Mouse (Mus musculus) kidney, adult 9 months (tissue): ENCODE measurements around the gene Bach2.
A peak's percentile ranks its signal among the peaks of the same experiment; 100 is the strongest.

Experiments used
- DNase-seq: peaks from one replicate; pipeline ENCODE4 v3.0.0; 2022

The Bach2 gene

DNA sequence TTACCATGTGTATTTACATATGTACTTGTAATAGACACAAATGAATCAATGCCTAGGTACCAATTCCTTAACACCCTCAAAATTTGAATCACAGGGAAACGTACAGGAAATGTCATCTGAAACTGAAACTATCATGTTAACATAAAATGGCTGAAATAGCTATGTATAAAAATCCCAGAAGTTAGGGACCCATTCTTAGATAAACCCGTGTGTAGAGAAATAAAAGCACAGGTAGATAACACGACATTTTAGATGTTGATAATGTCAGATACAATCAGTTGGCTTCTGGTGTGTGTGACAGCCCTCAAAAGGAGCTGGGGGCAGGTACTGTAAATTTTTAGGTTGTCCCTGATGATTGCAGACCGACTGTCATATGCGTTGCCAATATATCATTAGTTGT, 96.2 kb downstream of the Bach2 start:
- DNase-seq: no peak

DNA sequence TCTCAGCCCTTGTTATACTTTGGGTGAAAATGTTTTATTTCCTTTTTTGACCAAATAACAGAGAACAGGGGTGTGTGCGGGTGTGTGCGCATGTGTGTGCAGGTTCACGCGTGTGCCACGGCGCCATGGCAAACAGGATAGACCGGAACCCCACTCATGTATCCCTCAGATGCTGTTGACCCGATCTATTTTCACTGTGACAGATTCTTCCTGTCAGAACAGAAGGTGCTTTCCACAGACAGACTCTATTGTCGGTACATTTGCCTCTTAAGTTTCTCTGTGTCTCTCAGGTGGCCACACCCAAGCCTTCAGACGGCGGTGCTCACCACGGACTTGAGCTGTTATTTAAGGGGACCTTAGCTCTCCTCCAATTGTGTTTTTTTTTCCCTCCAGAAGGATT, 97.1 kb downstream of the Bach2 start:
- DNase-seq: peak; percentile 24

- DNase-seq: peak; percentile 55
Measured at GRCm38 (mm10) chr4:32336642-32337041, 98.0 kb downstream of the Bach2 start.

GRCm38 (mm10) chr4:32337638-32338037, 99.0 kb downstream of the Bach2 start:
- DNase-seq: peak; percentile 77

DNA sequence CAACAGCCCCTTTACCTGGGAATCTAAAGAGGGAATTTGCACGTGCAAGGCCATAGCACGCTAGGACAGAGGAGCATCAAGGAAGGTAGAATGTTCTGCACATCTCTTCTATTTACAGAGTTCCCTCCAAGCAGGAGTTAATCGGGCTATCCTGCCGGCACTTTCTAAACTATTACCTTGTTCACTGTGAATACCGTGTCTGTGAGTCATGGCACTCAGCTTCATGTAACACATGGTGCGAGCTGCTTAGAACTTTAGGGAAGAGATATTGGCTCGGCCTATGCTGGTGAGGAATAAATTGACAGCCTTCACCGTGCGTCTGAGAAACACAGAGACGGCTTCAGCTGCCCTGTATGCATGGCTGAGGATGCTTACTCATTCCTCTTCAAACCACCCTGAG, 99.8 kb downstream of the Bach2 start:
- DNase-seq: no peak

GRCm38 (mm10) chr4:32340844-32341243, 102.2 kb downstream of the Bach2 start:
- no peak for DNase-seq

- no peak for DNase-seq
Measured at GRCm38 (mm10) chr4:32342269-32342668, 103.7 kb downstream of the Bach2 start.

DNA sequence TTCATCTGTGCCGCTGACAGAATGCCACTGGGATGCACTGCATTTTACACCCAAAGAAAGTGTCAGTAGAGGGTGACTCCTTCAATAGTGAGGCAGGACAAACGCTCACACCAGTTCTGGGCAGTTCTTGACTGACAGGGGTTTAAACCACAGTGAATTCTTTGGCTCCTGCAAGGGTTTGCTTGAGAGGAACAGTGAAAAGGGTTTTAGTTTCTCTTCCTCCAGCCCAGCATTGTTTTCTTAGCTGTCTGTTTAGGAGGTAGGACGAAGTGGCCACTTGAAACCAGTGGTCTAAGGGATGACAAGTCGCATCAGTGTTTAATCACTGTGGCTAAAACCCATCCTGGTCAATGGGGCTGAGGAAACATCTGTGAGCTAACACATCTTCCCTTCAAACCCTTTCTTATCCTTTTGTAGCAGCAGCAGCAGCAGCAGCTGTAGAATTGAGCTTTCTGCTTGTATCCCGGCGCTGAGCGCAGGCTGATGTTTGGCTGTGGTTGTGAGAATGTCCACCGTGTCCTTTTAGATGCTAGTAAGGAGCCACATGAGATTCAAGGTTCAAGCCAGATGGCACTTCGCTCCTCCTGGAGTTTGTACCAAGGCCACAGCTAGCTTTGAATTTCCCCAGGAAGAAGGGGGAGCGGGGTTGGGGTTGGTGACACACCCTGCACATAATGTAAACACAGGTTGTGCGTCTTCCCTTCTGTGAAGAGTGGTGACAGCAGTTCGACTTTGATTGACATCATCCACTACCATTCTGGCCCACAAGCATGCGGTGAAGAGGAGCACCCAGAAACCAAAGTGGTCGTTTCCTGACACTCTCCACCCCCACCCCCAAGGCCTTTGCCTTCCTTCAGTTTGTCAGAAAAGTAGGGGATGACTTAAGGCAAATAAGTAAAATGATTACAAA, 104.9 kb downstream of the Bach2 start:
- DNase-seq: no peak

DNA sequence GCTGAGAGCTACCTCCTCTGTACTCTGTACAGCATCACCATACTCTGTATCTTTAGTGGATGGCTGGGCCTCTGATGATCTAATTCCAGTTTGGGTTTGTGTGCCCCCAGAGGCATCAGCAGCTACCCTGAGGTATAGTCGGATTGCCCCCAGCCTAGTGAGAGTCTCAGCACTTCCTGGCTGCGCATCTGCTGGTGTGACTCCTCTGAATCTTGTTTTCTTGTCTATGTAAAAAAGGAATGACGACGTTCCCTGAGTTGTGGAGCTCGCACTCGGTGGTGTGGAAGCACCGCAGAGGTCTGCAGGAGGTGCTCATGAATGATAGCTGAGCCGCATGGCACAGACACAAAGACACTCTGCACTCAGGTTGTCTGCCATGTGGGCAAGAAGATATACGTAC, 105.7 kb downstream of the Bach2 start:
- DNase-seq: no peak

DNA sequence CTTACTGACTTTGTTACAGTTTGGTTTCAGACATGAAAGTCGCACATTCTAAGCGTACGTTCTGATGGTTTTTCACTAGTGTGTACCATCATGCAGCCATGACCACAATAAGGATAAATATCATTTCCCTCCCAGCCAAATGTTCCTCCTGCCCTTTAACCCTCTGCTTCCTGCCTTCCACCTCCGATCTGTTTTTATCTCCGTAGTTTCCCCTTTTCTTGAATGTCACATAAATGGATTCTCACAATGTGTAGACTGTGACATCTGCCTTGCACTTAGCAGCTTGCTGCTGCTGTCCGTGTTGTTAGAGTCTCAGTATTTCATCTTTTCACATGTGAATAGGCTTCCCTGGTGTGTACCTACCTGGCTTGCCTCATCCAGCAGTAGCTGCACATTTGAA, 108.6 kb downstream of the Bach2 start:
- DNase-seq: no peak

GRCm38 (mm10) chr4:32347711-32348110, 109.1 kb downstream of the Bach2 start:
- DNase-seq: no peak

DNA sequence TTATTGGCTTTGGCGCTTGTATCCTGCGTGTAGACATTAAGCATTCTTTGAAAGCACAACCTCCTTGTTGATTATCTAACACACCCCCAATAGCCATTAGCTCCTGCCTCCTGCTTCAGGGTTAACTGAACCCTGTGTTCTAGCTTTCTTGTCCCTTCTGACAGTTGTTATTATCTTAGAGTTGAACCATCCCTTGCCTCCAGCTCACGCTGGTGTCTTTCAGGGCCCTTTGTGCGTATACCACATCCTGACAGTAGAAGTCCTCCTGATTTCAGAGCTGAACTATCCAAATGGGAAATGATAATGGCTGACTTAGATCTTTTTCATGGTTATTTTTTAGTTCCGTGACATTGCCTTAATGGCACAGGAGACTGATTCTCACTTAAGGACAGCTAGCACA, 110.8 kb downstream of the Bach2 start:
- DNase-seq: no peak

DNA sequence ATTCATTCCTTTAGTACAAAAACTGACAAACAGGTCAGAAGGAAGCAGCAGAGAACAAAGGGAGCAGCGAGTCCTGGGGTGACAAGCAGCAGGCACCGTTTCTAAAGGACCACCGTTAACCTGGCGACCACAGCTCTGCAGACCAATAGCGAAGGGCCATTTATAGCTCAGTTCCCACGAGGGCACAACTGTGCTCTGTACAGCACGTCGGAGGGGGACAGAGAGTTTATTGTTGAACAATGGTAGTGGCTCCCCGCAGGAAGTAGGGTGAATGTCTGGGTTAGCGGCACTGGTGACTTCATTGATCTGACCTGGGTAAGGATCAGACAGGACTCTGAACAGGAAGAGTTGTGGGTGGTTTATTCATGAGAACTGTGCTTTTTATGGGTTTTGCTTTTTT, 112.6 kb downstream of the Bach2 start:
- DNase-seq: no peak

DNA sequence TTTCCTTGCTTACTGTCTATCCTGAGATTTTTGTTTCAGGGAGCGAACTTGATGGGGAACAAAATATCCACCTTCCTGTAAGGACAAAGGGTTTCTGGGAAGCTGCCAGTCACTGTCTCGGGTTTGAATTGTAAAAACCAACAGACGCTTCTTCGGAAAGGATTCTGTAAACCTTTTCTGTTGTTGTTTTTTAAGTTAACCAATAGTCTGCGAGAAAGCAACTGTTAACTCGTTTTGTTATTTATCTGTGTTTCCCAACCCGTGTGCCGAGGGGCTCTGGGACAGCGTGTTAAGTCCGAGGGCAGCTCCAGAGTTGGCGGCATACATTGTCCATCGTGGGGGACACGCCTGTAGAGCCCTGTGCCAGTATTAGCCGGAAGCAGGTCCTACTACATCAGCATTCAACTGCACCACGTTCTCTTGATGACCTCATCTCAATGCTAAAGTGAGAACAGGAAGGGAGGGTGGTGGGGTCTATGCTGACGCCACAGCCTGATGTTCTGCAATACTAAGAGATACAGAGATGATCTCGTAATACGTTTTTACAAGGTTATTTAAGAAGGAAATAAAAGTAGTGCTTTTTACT, 113.2 kb downstream of the Bach2 start:
- no peak for DNase-seq

- DNase-seq: no peak
Measured at GRCm38 (mm10) chr4:32352442-32352841, 113.8 kb downstream of the Bach2 start.

- DNase-seq: no peak
Measured at GRCm38 (mm10) chr4:32352842-32353241, 114.2 kb downstream of the Bach2 start.

- no peak for DNase-seq
Measured at GRCm38 (mm10) chr4:32355935-32356617, 117.5 kb downstream of the Bach2 start.

GRCm38 (mm10) chr4:32357996-32358600, 119.5 kb downstream of the Bach2 start:
- no peak for DNase-seq

- peak; percentile 38 for DNase-seq
Measured at GRCm38 (mm10) chr4:32358602-32359464, 120.2 kb downstream of the Bach2 start.

GRCm38 (mm10) chr4:32359634-32360033, 121.0 kb downstream of the Bach2 start:
- no peak for DNase-seq

DNA sequence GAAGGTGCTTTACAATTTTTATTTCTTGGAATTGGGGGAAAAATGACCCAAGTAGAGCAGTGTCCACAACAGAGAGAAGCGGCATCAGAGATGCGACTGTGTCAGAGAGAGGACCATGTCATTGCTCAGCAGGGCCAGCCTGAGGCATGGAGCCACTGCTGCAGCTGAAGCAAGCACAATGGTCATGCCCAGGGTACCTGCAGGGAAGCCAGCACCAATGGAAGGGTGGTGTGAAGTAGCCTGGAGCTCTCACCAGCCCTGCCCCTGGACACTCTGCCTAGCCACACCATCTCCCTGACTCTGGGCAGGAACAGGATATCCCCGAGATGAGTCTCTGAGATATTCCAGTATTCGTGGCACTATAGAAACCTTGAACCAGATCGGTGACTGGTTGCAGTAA, 121.9 kb downstream of the Bach2 start:
- no peak for DNase-seq

GRCm38 (mm10) chr4:32363488-32363984, 124.9 kb downstream of the Bach2 start:
- peak; percentile 25 for DNase-seq
